Mouse (Mus musculus) layer of hippocampus, adult 18-20 months (tissue): ENCODE data around the gene Apeh. TPM values are rescaled to one million over a fixed set of nuclear protein-coding genes. Genes with fewer than 3 reads are reported as not detected.

Experiments used
- DNase-seq, 2 experiments: peaks; one replicate each; pipeline ENCODE4 v3.0.0; 2022; ENCODE audit warnings: low spot score in 2 of 2
- total RNA-seq, 2 experiments: library from RNA; stranded (reverse); gene quantifications; 2 replicates each; pipeline ENCODE4 v1.2.3; 2021

The Apeh gene
- total RNA-seq, 2 experiments from 2014 or later = 27.0 to 35.7 TPM

GRCm38 (mm10) chr9:108082988-108083431 lies 11.4 kb downstream of the Apeh start, which contains the start of gene Rnf123:
Gene Rnf123, minus strand, starts transcription at chr9:108083346.
- no peak for DNase-seq

- no peak for DNase-seq
These were observed 11.9 kb downstream of the Apeh start for GRCm38 (mm10) chr9:108082549-108082948.

- DNase-seq = no peak
These were observed 14.2 kb downstream of the Apeh start, which contains the start of gene Mst1 for GRCm38 (mm10) chr9:108080168-108080567. Gene Mst1, plus strand, starts transcription at chr9:108080436.

GRCm38 (mm10) chr9:108073141-108073930 lies 21.1 kb downstream of the Apeh start:
- DNase-seq = no peak

GRCm38 (mm10) chr9:108072481-108072924 lies 21.9 kb downstream of the Apeh start:
- DNase-seq = no peak

GRCm38 (mm10) chr9:108071801-108072200 lies 22.6 kb downstream of the Apeh start:
- DNase-seq = no peak

- no peak for DNase-seq
These were observed 24.9 kb downstream of the Apeh start for GRCm38 (mm10) chr9:108069529-108069928.

- no peak for DNase-seq
These were observed 25.4 kb downstream of the Apeh start for GRCm38 (mm10) chr9:108069007-108069406.

- DNase-seq = peak; percentile 64 to 93
These were observed 26.5 kb downstream of the Apeh start for GRCm38 (mm10) chr9:108067900-108068299.

- no peak for DNase-seq
These were observed 27.2 kb downstream of the Apeh start for GRCm38 (mm10) chr9:108067199-108067598.

- DNase-seq = peak in 1 of 2 experiments; percentile 82
These were observed 28.9 kb downstream of the Apeh start for GRCm38 (mm10) chr9:108065491-108066011.

- DNase-seq = no peak
These were observed 31.0 kb downstream of the Apeh start for GRCm38 (mm10) chr9:108063361-108063760.

- no peak for DNase-seq
These were observed 32.3 kb downstream of the Apeh start for GRCm38 (mm10) chr9:108062142-108062541.

- no peak for DNase-seq
These were observed 36.1 kb downstream of the Apeh start for GRCm38 (mm10) chr9:108058291-108058690.

GRCm38 (mm10) chr9:108057262-108057562 lies 37.2 kb downstream of the Apeh start:
- DNase-seq = no peak

- DNase-seq = no peak
These were observed 37.8 kb downstream of the Apeh start for GRCm38 (mm10) chr9:108056361-108057261.

GRCm38 (mm10) chr9:108055661-108056237 lies 38.7 kb downstream of the Apeh start:
- no peak for DNase-seq

GRCm38 (mm10) chr9:108055061-108055460 lies 39.3 kb downstream of the Apeh start:
- no peak for DNase-seq

- DNase-seq = no peak
These were observed 39.9 kb downstream of the Apeh start for GRCm38 (mm10) chr9:108054331-108055040.

- DNase-seq = no peak
These were observed 40.7 kb downstream of the Apeh start for GRCm38 (mm10) chr9:108053665-108054225.
